Mouse (Mus musculus) intestine, embryonic 16.5 days (tissue): ENCODE results near the gene Nfic. TPM values are rescaled to one million over a fixed set of nuclear protein-coding genes. Genes with fewer than 3 reads are reported as not detected.

Experiments used
- ATAC-seq: fragments of 200-750 bp; cut with Nextera tagmentation; 2 replicates; pipeline ENCODE4 v1.8.0; 2017; ENCODE audit warnings: moderate TSS enrichment, moderate library complexity
- H3K27ac ChIP-seq: fragments of 300-500 bp; sonication (generic); 2 replicates; pipeline ENCODE4 v1.5.1; 2014; ENCODE audit warnings: mild to moderate bottlenecking, low read length
- H3K27me3 ChIP-seq: fragments of 300-500 bp; sonication (generic); replicated peaks from 2 replicates; pipeline ENCODE4 v1.6.1; 2014; ENCODE audit warnings: low read length, control low read depth, mixed read lengths; ENCODE audit not compliant: control insufficient read depth, insufficient read depth
- H3K36me3 ChIP-seq: fragments of 300-500 bp; sonication (generic); 2 replicates; pipeline ENCODE4 v1.6.1; 2014; ENCODE audit warnings: low read length, control low read depth; ENCODE audit not compliant: control insufficient read depth, insufficient read depth
- H3K4me1 ChIP-seq: fragments of 300-500 bp; sonication (generic); 2 replicates; pipeline ENCODE4 v1.6.1; 2014; ENCODE audit warnings: low read length, control low read depth, mixed read lengths; ENCODE audit not compliant: control insufficient read depth, insufficient read depth
- H3K4me2 ChIP-seq: fragments of 300-500 bp; sonication (generic); 2 replicates; pipeline ENCODE4 v1.6.1; 2014; ENCODE audit warnings: low read depth, low read length, control low read depth
- H3K4me3 ChIP-seq: fragments of 300-500 bp; sonication (generic); 2 replicates; pipeline ENCODE4 v1.5.1; 2014; ENCODE audit warnings: mild to moderate bottlenecking, low read length
- H3K9ac ChIP-seq: fragments of 300-500 bp; sonication (generic); 2 replicates; pipeline ENCODE4 v1.6.1; 2014; ENCODE audit warnings: low read depth, low read length
- H3K9me3 ChIP-seq: fragments of 300-500 bp; sonication (generic); 2 replicates; pipeline ENCODE4 v1.6.1; 2016; ENCODE audit warnings: low read length, control low read depth; ENCODE audit not compliant: control insufficient read depth
- WGBS: fragments of 180-500 bp; shearing (Covaris S2); extraction: QIAGEN DNeasy Blood & Tissue Kit; methylation state at CpG from one replicate; pipeline ENCODE4 v1.1.7; 2014; 5-methylcytosine and 5-hydroxymethylcytosine counted together
- polyA plus RNA-seq: library from polyadenylated mRNA; unstranded; fragments of >200 nt; fragmentation: Nextera tagmentation; extraction: Ambion mirVana; gene quantifications from 2 replicates; pipeline ENCODE4 v1.2.1, GENCODE M21; 2015

The Nfic gene
- polyA plus RNA-seq, 1 experiment from 2014 or later = 49.8 TPM

GRCm38 (mm10) chr10:81424246-81425051 is 31.0 kb downstream of the Nfic start:
- peak overlapping the region; percentile 66 for H3K4me3 ChIP-seq
- peak overlapping the region; percentile 81 for H3K9ac ChIP-seq
- H3K9me3 ChIP-seq = no peaks in the 10 kb centered on the region
- peak; percentile 12; the same call in 1 of the 2 replicates for ATAC-seq
- peaks cover 5% of the 10 kb centered on the region; the same call in 1 of the 2 replicates for H3K27me3 ChIP-seq
- peak overlapping the region; percentile 77 for H3K27ac ChIP-seq
- H3K4me2 ChIP-seq = peak overlapping the region; percentile 78
- no peaks in the 10 kb centered on the region for H3K36me3 ChIP-seq
- peaks cover 38% of the 10 kb centered on the region for H3K4me1 ChIP-seq
- 7% methylated on average over 25 of the region's 25 CpGs for WGBS

GRCm38 (mm10) chr10:81423476-81424245 is 31.8 kb downstream of the Nfic start:
- H3K36me3 ChIP-seq = no peaks in the 10 kb centered on the region
- peak overlapping the region; percentile 60; the same call in 1 of the 2 replicates for H3K9ac ChIP-seq
- H3K9me3 ChIP-seq = no peaks in the 10 kb centered on the region
- no peak for ATAC-seq
- H3K4me2 ChIP-seq = peak overlapping the region; percentile 78
- H3K27ac ChIP-seq = peak overlapping the region; percentile 77
- H3K4me1 ChIP-seq = peaks cover 43% of the 10 kb centered on the region
- H3K27me3 ChIP-seq = peaks cover 5% of the 10 kb centered on the region; the same call in 1 of the 2 replicates
- H3K4me3 ChIP-seq = peak overlapping the region; percentile 66
- 58% methylated on average over 4 of the region's 4 CpGs for WGBS

GRCm38 (mm10) chr10:81422661-81423217 is 32.7 kb downstream of the Nfic start:
- no peak for ATAC-seq
- Histone ChIP-seq H3K4me2 (no peak overlapping the region), H3K27ac (no peak overlapping the region), H3K4me1 (peaks cover 46% of the 10 kb centered on the region), H3K9ac (no peak overlapping the region), H3K27me3 (peaks cover 5% of the 10 kb centered on the region; the same call in 1 of the 2 replicates), H3K4me3 (no peak overlapping the region), H3K36me3 (no peaks in the 10 kb centered on the region), H3K9me3 (no peaks in the 10 kb centered on the region)
- WGBS = 80% methylated on average over 3 of the region's 3 CpGs

- Histone ChIP-seq H3K4me3 (no peak overlapping the region), H3K4me2 (no peak overlapping the region), H3K27me3 (peaks cover 2% of the 10 kb centered on the region; the same call in 1 of the 2 replicates), H3K27ac (no peak overlapping the region), H3K9ac (no peak overlapping the region), H3K36me3 (no peaks in the 10 kb centered on the region), H3K4me1 (peaks cover 50% of the 10 kb centered on the region), H3K9me3 (no peaks in the 10 kb centered on the region)
- ATAC-seq = no peak
- WGBS = 76% methylated on average over 6 of the region's 6 CpGs
These were observed 33.2 kb downstream of the Nfic start for GRCm38 (mm10) chr10:81422191-81422590.

- H3K4me1 ChIP-seq = peaks cover 50% of the 10 kb centered on the region
- ATAC-seq = no peak
- no peak overlapping the region for H3K27ac ChIP-seq
- H3K9ac ChIP-seq = no peak overlapping the region
- H3K9me3 ChIP-seq = no peaks in the 10 kb centered on the region
- WGBS = 72% methylated on average over 5 of the region's 5 CpGs
- no peak overlapping the region for H3K4me2 ChIP-seq
- H3K27me3 ChIP-seq = 0 out of 2 replicates have a peak, but pooled peaks cover 2% of the 10 kb centered on the region
- H3K4me3 ChIP-seq = no peak overlapping the region
- H3K36me3 ChIP-seq = no peaks in the 10 kb centered on the region
These were observed 33.7 kb downstream of the Nfic start for GRCm38 (mm10) chr10:81421797-81422100.

- H3K4me3 ChIP-seq = no peak overlapping the region
- no peak overlapping the region for H3K9ac ChIP-seq
- no peaks in the 10 kb centered on the region for H3K36me3 ChIP-seq
- H3K27me3 ChIP-seq = 0 out of 2 replicates have a peak, but pooled peaks cover 2% of the 10 kb centered on the region
- H3K4me1 ChIP-seq = peaks cover 53% of the 10 kb centered on the region
- ATAC-seq = no peak
- WGBS = 75% methylated on average over 4 of the region's 4 CpGs
- H3K4me2 ChIP-seq = no peak overlapping the region
- no peaks in the 10 kb centered on the region for H3K9me3 ChIP-seq
- no peak overlapping the region for H3K27ac ChIP-seq
These were observed 34.2 kb downstream of the Nfic start for GRCm38 (mm10) chr10:81421041-81421796.

- no peak for ATAC-seq
- no peak overlapping the region for H3K27ac ChIP-seq
- 85% methylated on average over 40 of the region's 40 CpGs for WGBS
- H3K4me3 ChIP-seq = no peak overlapping the region
- no peaks in the 10 kb centered on the region for H3K27me3 ChIP-seq
- H3K36me3 ChIP-seq = no peaks in the 10 kb centered on the region
- H3K4me1 ChIP-seq = peaks cover 53% of the 10 kb centered on the region
- no peaks in the 10 kb centered on the region for H3K9me3 ChIP-seq
- no peak overlapping the region for H3K4me2 ChIP-seq
- no peak overlapping the region for H3K9ac ChIP-seq
These were observed 35.2 kb downstream of the Nfic start for GRCm38 (mm10) chr10:81420191-81420767.

GRCm38 (mm10) chr10:81419111-81419928 is 36.1 kb downstream of the Nfic start:
- H3K9me3 ChIP-seq = no peaks in the 10 kb centered on the region
- H3K4me3 ChIP-seq = no peak overlapping the region
- no peaks in the 10 kb centered on the region for H3K36me3 ChIP-seq
- ATAC-seq = no peak
- peaks cover 53% of the 10 kb centered on the region for H3K4me1 ChIP-seq
- H3K9ac ChIP-seq = no peak overlapping the region
- 85% methylated on average over 10 of the region's 10 CpGs for WGBS
- no peak overlapping the region for H3K4me2 ChIP-seq
- no peaks in the 10 kb centered on the region for H3K27me3 ChIP-seq
- no peak overlapping the region for H3K27ac ChIP-seq
